Mouse (Mus musculus) cerebellum, adult 11 months (tissue): ENCODE results near the gene Csf2rb.

Experiments
- DNase-seq: peaks from one replicate; pipeline ENCODE4 v3.0.0; 2022

Gene Csf2rb

GRCm38 (mm10) chr15:78380208-78380607 lies 54.7 kb downstream of the Csf2rb start:
- DNase-seq: no peak

GRCm38 (mm10) chr15:78380741-78381140 lies 55.2 kb downstream of the Csf2rb start:
- DNase-seq: no peak

- DNase-seq: no peak
These were observed 56.6 kb downstream of the Csf2rb start for GRCm38 (mm10) chr15:78382115-78382514.

- DNase-seq: no peak
These were observed 58.1 kb downstream of the Csf2rb start for GRCm38 (mm10) chr15:78383450-78384219.

- DNase-seq: no peak
These were observed 58.9 kb downstream of the Csf2rb start for GRCm38 (mm10) chr15:78384220-78385116.

GRCm38 (mm10) chr15:78385564-78385963 lies 60.0 kb downstream of the Csf2rb start:
- DNase-seq: no peak

GRCm38 (mm10) chr15:78390855-78391254 lies 65.3 kb downstream of the Csf2rb start:
- DNase-seq: no peak

GRCm38 (mm10) chr15:78395478-78395962 lies 70.0 kb downstream of the Csf2rb start, which contains the start of gene Tex33:
Tex33 (minus strand) TSS chr15:78395912.
- DNase-seq: no peak

GRCm38 (mm10) chr15:78401345-78401744 lies 75.8 kb downstream of the Csf2rb start:
- no peak for DNase-seq

GRCm38 (mm10) chr15:78401921-78402320 lies 76.4 kb downstream of the Csf2rb start:
- no peak for DNase-seq

- DNase-seq: no peak
These were observed 76.9 kb downstream of the Csf2rb start for GRCm38 (mm10) chr15:78402423-78402822.

- DNase-seq: no peak
These were observed 77.8 kb downstream of the Csf2rb start for GRCm38 (mm10) chr15:78403301-78403741.
